Mouse (Mus musculus) adrenal gland, adult (tissue): ENCODE results near the gene Ppid.
"Not testable (repeated sequence)": the region's sequence is repeated elsewhere in the genome, so short reads cannot be mapped to it uniquely, and the experiment has no call there.

Experiments used
- DNase-seq, 2 experiments: peaks; one replicate each; pipeline ENCODE4 v3.0.0; 2022 to 2023; ENCODE audit warnings: low spot score in 1 of 2; ENCODE audit not compliant: inconsistent age in 2 of 2

Ppid gene

GRCm38 (mm10) chr3:79572399-79572798 lies 18.7 kb upstream of the Ppid start:
- no peak for DNase-seq

GRCm38 (mm10) chr3:79573376-79573775 lies 17.8 kb upstream of the Ppid start:
- not testable (repeated sequence) for DNase-seq

- no peak for DNase-seq
Measured at GRCm38 (mm10) chr3:79574336-79574735, 16.8 kb upstream of the Ppid start.

GRCm38 (mm10) chr3:79575576-79576467 lies 15.3 kb upstream of the Ppid start:
- no peak for DNase-seq

GRCm38 (mm10) chr3:79576468-79576816 lies 14.7 kb upstream of the Ppid start:
- DNase-seq, result no peak

GRCm38 (mm10) chr3:79576865-79577264 lies 14.3 kb upstream of the Ppid start:
- DNase-seq, result no peak

GRCm38 (mm10) chr3:79577606-79578005 lies 13.5 kb upstream of the Ppid start:
- DNase-seq, result no peak

- DNase-seq, result no peak
Measured at GRCm38 (mm10) chr3:79578164-79578563, 13.0 kb upstream of the Ppid start.

GRCm38 (mm10) chr3:79579891-79580575 lies 11.1 kb upstream of the Ppid start:
- DNase-seq, result no peak

- peak; percentile 85 to 96 for DNase-seq
Measured at GRCm38 (mm10) chr3:79586804-79587203, 4.3 kb upstream of the Ppid start.

GRCm38 (mm10) chr3:79589671-79590070 lies 1.5 kb upstream of the Ppid start:
- no peak for DNase-seq

- no peak for DNase-seq
Measured at GRCm38 (mm10) chr3:79591793-79592471, 790 bp downstream of the Ppid start.

GRCm38 (mm10) chr3:79595468-79595867 lies 4.3 kb downstream of the Ppid start:
- no peak for DNase-seq

- DNase-seq, result no peak
Measured at GRCm38 (mm10) chr3:79609886-79610285, 18.7 kb downstream of the Ppid start.

GRCm38 (mm10) chr3:79627484-79628181 lies 36.5 kb downstream of the Ppid start:
- no peak for DNase-seq

GRCm38 (mm10) chr3:79628182-79628560 lies 37.0 kb downstream of the Ppid start:
- no peak for DNase-seq

GRCm38 (mm10) chr3:79628561-79629415 lies 37.6 kb downstream of the Ppid start, which contains the start of gene 4930579G24Rik:
TSS of gene 4930579G24Rik (plus strand) at chr3:79629079.
- DNase-seq, result peak; percentile 98

GRCm38 (mm10) chr3:79629416-79629730 lies 38.2 kb downstream of the Ppid start, which contains the start of gene Etfdh:
TSS of gene Etfdh (minus strand) at chr3:79629500.
- DNase-seq, result peak; percentile 78 to 87

GRCm38 (mm10) chr3:79652129-79652528 lies 61.0 kb downstream of the Ppid start:
- DNase-seq, result no peak
